Mouse (Mus musculus) c-Kit-positive CD71-negative TER-119-negative erythroid progenitor cells, embryonic 14.5 days (primary cell): Measurements from ENCODE around the gene Vwa8.
"Not testable (repeated sequence)": the region's sequence is repeated elsewhere in the genome, so short reads cannot be mapped to it uniquely, and the experiment has no call there.

ENCODE experiments used
- DNase-seq: peaks from one replicate; pipeline ENCODE4 v3.0.0-alpha.2; 2013; ENCODE audit warnings: low read depth

The Vwa8 gene

GRCm38 (mm10) chr14:78885915-78886534 lies 37.2 kb downstream of the Vwa8 start:
- DNase-seq, result no peak

DNA sequence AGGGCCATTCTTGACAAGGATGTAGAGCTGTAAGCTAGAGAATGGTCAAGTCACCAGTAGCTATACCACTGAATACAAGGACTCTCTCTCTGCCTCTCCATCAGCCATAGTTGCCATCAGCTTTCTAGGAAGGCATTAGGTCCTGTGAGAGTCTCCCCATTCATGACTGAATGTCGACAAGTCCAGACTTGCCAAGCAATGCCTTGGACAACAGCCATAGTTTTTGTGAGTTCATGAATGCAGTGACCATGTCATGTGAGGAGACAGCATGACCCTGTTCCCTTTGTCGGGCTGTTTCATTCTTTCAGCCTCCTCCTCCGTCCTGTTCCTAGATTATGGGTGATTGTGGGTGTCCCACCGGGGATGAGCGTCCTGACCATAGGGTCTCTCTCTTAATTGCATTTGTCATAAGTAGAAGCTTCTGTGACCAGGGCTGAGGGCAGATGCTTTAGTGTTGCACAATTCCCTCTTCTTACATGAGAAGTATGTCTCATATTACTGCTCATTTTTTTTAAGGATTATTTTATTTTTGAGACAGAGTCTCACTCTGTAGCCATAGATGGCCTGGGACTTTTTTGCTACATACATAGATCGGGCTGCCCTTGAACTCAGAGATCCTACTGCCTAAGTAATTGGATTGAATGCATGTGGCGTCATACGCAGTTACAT lies 37.8 kb downstream of the Vwa8 start:
- no peak for DNase-seq

GRCm38 (mm10) chr14:78887494-78887893 lies 38.6 kb downstream of the Vwa8 start:
- DNase-seq, result not testable (repeated sequence)

DNA sequence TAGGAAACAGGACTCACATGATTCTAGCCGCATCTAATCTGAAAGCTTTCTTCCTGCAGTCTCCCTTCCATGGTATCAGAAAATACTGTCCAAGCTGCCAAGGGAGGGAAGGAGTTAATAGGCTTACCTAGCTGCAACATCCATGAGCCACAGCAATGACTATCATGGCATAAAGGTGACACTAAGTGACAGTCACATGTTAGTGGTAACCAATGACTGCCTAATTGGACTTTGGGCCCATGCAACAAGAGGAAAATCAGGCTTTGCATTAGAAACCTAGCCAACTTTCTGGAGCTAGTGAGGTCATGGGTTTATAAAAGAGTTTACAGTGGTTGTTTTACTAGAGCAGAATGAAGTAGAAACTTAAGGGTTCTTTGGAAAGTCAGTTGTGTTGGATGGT lies 46.6 kb downstream of the Vwa8 start:
- DNase-seq, result no peak

GRCm38 (mm10) chr14:78896252-78896651 lies 47.4 kb downstream of the Vwa8 start:
- no peak for DNase-seq

- DNase-seq, result peak; percentile 22
Measured at GRCm38 (mm10) chr14:78900770-78901169, 51.9 kb downstream of the Vwa8 start.

- no peak for DNase-seq
Measured at GRCm38 (mm10) chr14:78908205-78908863, 59.5 kb downstream of the Vwa8 start.

DNA sequence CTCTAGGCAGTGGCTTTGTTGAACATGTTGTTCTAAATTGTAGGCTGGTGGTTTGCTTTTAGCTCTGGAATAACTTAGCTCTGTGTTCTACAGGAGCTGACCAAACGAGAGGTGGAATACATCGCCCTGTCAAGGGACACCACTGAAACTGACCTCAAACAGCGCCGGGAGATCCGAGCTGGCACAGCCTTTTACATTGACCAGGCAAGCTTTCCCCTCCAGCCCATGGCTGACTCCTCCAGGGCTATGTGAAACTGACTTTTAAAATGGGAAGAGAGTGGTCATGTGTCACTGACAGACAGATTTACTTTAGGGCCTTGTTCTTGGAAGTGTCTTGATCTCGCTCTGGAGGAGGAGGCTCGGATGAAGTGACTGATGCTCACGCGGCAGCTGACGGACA lies 63.2 kb downstream of the Vwa8 start:
- no peak for DNase-seq

- no peak for DNase-seq
Measured at GRCm38 (mm10) chr14:78914180-78914579, 65.3 kb downstream of the Vwa8 start.

- DNase-seq, result no peak
Measured at GRCm38 (mm10) chr14:78916691-78917090, 67.8 kb downstream of the Vwa8 start.

DNA sequence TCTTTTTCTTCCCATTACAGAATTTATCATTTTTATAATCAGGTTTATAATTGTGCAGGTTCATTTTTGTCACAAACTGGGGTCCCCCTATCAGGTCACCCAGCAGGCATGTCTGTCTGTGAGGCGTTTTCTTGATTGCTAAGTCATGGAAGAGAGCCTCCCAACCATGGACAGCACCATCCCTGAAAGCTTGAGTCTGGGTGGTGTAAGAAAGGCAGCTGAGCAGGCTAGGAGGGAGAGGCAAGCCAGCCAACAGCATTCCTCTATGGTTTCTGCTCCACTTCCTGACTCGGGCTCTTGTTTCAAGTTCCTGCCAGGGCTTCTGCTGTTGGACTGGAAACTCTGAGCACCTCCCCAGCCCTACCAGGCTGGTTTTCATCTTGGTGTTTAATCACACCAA lies 72.4 kb downstream of the Vwa8 start:
- DNase-seq, result no peak

DNA sequence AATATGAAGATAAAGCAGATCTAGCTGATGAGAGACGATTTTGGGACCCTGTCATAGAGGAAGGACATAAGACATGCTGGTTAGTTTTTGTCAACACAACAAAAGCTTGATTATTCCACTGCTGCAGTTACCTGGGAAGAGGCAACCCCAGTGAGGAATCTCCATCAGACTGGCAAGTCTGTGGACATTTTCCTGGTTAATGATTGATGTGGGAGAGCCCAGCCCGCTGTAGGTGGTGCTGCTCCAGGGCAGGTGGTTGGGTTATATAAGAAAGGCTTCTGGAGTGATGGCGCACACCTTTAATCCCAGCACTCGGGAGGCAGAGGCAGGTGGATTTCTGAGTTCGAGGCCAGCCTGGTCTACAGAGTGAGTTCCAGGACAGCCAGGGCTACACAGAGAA lies 74.8 kb downstream of the Vwa8 start:
- DNase-seq, result no peak

DNA sequence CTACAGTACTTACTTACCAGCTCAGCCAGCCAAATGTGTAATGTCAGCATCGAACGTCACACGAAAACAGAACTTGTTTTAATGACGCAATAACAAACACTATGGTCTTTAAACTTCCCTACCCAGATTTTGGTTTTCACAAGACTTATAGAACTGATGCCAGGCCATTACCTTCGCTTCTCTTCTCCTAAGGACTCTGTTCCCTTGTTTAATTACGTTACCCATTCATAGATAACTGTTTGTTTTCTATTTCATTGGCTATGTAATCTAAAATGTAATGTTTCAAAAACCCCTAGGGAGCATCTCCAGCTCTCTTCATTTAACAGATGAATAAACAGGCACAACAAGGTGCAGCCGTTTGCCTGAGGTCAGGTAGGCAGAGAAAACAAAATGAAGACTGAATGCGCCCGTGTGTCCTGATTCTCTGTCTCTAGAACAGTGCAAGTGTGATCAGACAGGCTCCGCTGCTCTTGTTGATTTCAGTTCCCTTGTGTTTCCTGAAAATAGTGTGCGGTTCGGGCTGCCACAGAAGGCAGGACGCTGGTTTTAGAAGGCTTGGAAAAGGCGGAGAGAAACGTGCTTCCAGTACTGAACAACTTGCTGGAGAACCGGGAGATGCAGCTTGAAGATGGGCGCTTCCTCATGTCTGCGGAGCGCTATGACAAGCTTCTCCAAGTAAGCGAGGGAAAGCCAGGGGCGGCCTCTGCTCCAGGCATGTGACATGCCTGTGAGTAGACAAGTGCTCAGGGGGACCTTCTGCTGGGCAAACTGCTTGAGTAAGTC lies 76.1 kb downstream of the Vwa8 start:
- no peak for DNase-seq

DNA sequence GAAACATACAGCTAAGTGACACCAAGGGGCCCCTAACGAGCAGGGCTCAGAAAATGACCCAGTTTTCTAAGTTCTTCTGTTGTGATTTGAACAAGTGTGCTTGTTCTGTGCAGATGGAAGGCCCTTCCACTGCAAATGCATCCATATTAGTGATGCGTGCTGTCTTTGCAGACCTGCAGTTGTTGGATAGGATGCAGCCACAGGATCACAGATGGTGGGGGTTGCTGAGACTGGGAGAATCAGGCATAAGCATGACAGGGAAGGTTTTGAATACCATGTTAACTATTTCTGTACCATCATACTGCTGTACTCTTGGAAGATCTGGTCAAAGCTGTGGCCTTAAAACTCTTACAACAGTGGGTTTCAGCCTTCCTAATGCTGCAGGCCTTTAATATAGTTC lies 83.2 kb downstream of the Vwa8 start:
- DNase-seq, result no peak

DNA sequence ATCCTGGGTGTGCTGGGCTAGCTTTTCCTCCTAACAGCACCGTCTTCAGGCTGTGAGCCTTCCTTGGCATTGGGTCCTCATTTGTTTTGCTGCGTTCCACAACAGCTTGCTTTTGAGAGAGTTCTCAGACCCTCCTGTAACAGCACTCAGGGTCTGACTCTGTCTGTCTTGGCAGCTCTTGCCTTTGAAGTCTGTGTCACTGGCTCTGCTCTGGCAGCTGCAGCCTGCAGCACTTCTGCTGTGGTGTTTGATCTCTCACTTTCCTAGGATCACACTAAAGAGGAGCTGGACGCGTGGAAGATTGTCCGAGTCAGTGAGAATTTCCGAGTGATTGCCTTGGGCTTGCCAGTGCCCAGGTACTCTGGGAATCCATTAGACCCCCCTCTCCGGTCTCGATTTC lies 84.5 kb downstream of the Vwa8 start:
- no peak for DNase-seq

DNA sequence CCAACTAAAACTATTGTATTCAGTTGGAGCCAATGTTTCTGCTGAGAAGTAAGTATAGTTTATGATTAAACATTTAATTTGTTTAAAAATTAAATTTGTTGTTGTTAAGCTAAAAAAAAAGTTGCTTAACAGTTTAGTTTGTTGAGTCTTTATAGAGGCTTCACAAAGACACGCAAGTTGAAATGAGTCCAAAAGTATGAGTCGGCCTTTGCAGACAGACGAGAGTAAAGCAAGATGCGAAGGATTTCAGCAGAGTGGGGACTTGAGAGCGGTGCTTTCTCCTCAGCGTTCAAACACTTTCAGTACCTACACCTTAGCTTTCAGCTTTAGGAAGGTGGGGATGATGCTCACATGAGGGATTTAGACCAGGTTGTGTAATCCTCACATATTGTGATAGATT lies 85.7 kb downstream of the Vwa8 start:
- DNase-seq, result no peak

- no peak for DNase-seq
Measured at GRCm38 (mm10) chr14:78935796-78936195, 86.9 kb downstream of the Vwa8 start.

GRCm38 (mm10) chr14:78941741-78942475 lies 93.1 kb downstream of the Vwa8 start:
- DNase-seq, result no peak

DNA sequence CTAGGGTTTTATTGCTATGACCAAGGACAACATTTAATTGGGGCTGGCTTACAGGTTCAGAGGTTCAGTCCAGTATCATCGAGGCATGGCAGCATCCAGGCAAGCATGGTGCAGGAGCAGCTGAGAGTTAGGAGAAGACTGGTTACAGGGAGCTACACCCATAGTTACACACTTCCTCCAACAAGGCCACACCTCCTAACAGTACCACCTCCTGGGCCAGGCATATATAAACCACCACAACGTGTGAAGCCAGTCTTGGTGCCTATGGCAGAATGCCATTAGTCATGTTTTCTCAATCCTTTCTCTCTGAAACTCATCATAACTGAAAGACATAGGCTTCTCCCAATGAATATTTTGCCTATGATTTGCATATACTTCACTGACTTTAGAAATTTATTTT lies 106.9 kb downstream of the Vwa8 start:
- DNase-seq, result no peak

GRCm38 (mm10) chr14:78970621-78971020 lies 121.8 kb downstream of the Vwa8 start:
- DNase-seq, result no peak

DNA sequence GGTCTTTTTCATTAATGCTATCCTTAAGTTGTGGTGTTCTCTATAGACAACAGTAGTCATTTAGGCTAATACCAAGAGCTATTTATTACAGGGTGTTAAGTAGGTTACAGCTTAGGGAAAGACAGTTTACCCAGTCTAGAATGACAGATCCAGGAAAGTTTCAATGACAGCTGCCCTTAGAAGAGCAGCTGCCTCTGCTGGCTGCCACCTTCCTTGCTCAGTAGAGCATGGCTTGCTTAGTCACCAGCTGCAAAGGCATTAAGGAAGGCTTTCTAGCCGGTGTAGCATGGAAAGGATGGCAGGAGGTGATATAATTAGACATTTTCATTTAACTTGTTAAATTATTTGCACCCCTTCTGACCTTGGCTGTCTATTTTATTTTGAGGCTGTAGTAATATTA lies 123.6 kb downstream of the Vwa8 start:
- DNase-seq, result no peak

- DNase-seq, result no peak
Measured at GRCm38 (mm10) chr14:78983104-78983503, 134.3 kb downstream of the Vwa8 start.
